Mouse (Mus musculus): Measurements from ENCODE around the gene Gatd1.
"Not testable (repeated sequence)": the region's sequence is repeated elsewhere in the genome, so short reads cannot be mapped to it uniquely, and the experiment has no call there.

The Gatd1 gene

DNA sequence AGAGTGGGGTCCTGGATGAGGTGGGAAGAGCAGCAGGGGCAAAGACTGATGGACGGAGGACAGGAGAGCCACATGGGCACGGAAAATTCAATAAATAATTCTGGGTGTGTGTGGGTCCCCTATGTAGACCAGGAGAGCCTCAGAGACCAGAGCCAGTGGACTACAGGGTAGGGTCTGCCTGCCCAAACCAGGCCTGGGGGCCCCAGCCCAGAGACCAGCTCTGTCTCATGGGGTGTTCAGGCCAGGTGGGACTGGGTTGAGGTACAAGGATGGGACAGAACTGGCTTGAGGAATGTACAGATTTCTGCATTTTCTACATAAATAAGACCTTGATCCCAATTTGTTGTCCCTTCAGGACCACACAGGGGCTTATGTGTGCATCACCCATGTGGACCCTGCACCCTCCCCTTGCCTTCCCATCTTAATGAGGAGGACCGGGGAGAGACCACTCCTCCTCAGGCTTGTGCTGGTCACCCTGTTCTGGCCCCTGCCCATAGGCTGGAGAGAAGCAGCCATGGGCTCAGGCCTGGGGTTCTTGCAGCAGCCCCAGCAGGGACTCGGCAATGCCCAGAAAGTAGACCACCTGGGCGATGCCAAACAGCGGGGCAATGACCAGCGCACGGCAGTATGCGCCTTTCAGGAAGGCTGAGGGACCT, 16.8 kb upstream of the Gatd1 start:
- CTCF ChIA-PET, result no interaction called here

DNA sequence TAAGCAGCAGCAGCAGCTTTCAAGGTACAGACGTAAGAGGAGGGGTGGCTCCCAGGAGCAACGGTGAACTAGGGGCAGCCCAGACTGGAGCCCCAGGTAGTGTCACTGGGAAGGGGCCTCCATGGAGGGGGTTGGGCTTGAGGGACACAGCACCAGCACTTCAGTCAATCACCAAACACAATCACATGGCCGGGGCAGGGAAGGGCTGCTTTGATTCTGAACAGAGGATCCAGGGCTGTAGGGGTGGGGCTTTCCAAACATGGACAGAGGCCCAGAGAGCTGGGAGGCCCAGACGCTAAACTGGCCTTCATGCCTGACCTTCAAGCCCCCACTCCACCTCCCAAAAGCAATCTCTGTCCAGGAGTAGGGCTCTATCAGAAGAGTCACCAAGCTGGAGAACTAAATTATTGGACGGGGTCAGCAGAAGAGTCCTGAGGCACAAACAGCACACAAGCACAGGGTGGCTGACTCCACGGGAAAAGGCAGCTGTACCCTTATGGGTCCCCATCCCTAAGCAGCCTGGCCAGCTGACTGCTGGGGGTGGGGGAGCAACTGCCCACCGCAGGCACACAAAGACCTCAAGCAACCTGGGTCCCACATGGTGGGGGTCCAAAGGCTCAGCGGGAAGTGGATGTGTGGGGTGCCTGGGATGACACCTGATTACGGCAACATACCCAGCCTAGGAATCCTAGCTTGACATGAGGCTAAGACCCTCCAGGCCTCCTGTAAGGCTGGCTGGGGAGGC, 16.1 kb upstream of the Gatd1 start:
- CTCF ChIA-PET, result no interaction called here

DNA sequence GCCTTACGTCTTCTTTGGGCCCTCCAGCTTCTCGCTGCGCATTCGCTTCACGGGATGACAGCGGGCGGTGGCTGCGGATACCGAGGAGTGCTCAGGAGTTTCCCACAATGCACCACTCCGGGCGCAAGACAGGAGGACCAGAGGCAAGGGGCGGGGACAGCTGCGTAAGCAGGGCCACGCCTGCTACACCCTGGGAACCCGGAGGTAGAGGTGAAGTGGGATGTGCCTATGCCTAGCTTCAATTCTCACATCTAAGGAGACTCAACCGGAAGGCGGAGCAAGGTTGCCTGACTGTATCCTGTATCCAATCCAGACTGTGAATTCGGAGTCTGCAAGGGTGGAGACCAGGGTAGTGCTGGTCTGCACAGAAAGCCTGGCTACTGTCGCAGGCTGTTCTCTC, 15.4 kb upstream of the Gatd1 start, which contains the start of gene Cend1:
TSS of gene Cend1 (minus strand) at position 182 of the 400 bp plus-strand sequence.
- CTCF ChIA-PET, result interaction anchor here (0.6 kb wide), 1 partner anchor 16 kb away, joined by 3 read pairs; no protein-coding TSS in a partner anchor

DNA sequence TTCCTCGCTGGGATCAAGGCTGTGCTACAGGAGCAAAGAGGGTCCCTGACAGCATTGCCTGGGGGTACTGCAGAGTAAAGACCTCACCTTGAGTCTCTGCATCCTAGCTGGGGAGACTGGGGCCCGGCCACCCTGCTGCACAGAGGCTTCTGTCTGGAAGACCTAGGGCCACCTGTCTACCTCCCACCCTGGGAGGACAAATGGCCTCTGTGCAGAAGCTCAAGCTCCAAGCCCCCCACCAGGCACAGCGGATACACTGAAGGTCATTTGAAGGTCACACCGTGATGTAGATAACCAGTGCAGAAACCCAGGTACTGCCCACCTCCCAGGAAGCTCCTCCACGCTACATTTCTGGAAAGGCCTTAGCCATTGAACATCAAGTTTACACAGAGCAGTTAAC, 14.8 kb upstream of the Gatd1 start:
- CTCF ChIA-PET, result interaction anchor here (0.6 kb wide), 1 partner anchor 16 kb away, joined by 3 read pairs; no protein-coding TSS in a partner anchor

DNA sequence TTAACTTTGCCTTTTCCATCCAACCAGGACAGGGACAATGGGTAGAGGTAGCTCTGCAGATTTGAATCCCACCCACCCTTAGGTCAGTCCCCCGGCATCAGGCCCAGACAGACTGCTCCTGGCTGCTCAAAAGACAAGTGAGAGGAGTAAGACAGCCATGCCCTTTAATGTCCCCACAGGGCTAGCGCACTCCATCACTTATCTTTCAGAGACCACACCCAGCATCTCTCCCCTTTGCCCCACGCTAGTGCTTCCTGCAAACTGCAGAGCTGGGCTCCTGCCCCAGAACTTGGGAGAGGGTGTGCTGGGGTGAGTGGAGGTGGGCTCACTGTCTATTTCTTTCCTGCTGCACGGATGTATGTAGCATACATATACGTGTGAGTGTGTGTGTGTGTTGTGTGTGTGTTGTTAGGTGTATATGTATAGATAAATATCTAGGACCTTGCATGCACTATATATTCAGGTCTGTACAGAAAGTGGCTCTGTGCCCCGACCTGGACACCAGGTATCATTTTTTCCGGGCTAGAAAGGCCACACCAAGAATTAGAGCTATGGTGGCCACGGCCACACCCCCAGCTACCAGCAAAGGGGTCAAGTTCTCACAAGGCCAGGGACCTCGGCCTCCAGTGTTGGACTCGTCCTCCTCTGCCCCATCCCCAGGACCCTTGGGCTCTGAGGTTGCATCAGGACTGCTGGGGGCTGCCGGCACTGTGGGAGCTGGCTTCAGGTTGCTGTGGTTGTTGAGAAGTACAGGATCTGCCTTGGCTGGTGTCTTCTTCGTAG, 13.2 kb upstream of the Gatd1 start:
- CTCF ChIA-PET, result no interaction called here

DNA sequence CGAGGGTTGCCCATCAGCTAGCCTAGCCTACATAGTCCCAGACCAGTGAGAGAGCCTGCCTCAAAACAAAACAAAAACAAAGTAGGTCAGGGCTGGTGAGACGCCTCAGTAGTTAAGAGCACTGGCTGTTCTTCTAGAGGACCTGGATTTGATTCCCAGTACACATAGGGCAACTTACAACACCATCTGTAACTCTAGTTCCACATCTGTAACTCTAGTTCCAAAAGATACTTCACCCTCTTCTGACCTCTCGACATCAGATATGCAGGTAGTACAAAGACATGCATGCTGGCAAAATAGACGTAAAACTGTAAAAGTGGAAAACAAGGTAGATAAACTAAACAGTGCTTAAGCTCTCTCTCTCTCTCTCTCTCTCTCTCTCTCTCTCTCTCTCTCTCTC, 9.9 kb upstream of the Gatd1 start:
- CTCF ChIA-PET, result no interaction called here

DNA sequence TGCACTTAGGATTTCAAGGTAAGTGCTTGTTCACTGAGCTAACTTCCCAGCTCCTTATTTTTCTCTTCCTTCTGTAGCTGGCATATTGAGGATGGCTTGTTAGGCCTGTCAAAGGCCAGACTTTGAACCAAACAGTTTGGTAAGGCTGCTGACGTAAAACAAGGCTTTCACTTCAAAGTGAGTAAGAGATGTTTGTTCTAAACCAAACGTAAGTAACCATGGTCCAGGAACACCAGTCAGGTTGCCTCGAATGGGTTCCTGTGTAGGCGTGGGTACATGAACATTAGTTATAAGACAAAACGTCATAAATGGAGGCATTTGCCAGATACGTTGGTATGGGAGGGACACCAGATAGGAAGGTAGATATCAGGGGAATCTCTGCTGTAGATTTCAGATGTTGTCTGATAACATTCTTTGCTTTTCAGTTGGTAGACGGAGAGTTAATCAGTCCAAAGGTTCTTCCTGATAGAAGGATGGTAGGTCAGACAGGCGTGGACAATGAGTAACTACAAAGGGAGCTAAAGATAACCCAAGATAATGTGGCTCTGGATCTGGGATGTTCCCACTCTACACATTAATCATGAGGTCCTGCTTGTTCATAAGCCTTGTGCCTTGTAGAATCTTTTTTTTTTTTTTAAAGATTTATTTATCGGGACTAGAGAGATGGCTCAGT, 6.2 kb upstream of the Gatd1 start:
- CTCF ChIA-PET, result no interaction called here

DNA sequence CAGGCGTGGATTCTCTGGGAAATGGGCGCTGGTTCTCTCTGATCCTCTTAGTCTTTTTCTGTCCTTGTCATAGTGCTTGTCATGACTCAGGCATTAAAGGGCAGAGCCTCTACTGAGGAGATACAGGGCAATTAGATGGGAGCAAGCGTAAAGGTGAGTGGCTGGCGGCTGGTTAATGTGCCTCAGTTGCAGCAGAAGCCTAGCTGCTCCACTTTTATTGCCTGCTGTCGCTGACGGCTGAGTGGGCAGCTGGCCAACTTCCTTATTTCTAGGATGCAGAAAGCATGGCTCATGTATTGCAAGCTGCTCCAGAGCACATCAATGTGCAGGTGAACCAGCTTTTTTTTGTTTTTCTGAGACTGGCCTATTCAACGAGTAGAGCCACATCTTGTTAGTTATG, 5.0 kb upstream of the Gatd1 start:
- CTCF ChIA-PET, result no interaction called here

DNA sequence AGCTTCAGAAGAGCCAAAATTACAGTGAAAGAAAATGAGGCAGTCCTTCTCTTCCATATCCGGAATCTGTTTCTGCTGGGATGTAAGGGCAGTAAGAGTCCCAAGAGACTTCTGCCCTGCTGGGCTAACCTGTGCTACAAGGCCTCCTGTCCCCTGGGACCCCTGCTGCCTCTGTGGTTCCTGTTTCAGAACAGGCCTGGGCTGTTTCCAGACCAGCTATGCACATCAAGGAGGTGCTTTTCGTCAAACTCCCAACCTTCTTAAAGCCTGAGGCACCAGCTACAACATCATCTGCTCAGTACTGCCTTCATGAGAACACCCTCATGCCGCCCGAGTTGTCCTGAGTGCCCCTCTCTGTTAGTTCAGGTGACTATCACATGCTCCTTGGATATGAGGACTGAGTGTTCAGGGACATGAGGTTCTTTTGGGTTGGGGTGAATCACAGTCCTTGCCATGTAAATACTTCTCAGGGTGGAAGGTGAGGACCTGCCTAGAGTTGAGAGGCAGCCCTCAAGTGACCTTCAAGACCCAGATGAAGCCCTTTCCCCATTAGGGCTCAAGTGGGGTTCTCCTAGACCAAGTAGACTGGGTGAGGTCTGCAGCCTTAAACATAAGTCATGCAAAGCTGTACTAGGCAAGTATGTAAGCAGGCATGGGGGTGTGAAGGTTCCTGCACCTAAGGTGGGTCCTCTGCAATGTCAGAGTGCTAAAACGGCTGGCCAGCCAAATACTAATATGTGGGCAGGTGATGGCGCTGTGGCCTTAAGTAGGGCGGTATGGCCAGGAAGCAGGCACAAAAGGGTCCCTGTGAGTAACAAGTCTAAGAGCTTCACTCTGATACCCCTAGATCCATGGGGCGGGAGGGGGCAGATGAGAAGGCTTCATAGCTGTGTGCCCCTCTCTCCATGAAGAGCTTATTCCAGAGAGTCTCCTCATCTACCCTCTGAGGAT, 4.1 kb upstream of the Gatd1 start:
- CTCF ChIA-PET, result interaction anchor here (0.5 kb wide), 1 partner anchor 13 kb away, joined by 3 read pairs; no protein-coding TSS in a partner anchor

DNA sequence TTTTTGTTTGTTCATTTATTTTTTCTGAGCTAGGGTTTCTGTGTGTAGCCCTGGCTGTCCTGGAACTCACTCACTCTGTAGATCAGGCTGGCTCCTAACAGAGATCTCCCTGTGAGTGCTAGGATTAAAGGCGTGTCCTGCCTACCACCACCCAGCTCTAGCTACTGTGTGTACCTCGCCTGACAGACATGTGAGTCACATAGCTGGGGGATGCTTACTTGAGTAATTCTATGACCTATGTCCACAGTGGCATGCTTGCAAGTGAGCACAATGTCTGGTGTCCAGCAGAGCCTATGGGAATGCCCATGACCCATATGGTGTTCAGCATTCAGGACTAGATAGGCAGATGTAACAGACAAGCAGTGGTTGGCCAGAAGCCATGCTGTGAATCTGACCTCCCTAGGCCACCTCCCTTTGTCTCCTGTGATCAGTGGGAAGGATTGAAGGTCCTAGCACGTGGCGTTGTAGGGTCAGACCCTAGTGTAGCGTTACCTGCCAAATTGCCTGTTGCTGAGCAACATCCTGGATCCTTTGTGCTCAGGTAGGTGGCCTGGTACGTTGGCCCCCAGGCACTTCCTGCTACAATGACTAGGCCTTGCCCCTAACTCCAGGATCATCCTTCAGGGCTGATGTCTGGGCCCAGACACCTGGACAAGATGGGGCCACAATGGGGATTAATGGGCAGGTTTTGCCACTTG, 2.4 kb upstream of the Gatd1 start:
- CTCF ChIA-PET, result no interaction called here

DNA sequence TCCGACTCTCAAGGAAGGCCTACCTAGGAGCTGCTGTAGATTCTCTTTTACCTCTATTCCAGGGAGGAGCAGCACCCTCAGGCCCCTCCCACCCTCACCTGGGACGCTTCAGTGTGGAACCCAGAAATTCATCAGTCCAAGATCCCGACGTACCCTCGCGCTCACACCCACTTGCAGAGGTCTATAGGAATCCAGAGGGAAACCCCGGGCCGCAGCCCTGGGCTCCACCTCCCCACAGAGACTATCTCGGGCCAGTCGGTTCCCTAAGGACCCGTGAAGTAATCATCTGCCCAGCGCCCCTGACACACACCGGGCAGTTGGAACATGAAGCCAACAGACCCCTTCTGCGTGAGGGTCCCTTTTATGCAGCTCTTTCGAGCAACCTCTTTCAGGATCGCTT, 605 bp downstream of the Gatd1 start:
- CTCF ChIA-PET, result interaction anchor here (0.6 to 0.8 kb wide), 2 partner anchors 25 to 49 kb away, joined by 3 to 8 read pairs; no protein-coding TSS in a partner anchor

DNA sequence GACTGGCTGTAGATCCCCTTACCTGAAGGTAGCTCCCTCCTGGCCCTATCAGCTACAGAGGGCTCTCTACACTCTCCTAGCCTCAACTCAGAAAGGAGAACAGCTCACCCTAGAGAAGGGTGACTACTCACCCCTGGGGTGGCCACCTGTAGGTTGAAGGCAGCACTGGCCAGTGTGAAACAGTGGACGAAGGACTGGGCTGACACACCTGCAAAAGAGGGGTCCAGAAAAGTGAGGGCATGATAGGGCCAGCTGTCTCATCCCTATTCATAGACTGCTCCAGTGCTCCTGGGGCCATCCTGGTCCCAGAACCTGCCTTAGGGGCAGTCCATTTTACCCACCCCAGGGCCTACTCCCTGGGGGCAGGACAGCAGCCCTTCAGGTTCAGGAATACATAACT, 2.3 kb downstream of the Gatd1 start:
- CTCF ChIA-PET, result no interaction called here

DNA sequence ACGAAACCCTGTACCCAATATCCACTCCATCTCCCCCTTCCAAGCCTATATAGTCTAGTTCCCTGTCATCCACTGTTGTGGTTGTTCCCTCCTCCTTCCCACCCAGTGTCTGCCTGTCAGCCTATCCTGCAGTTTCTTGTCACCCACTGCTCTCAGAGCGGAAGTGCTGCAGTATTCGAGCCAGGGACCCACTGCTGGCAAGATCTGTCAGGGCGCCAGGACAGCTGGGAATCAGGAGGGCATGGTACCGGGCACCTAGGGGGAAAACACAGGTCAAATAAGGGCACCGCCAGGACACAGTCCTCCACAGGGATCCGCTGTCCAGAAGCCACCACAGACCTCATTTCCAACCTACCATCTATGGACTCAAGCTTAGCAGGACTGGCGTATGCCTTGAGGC, 3.3 kb downstream of the Gatd1 start:
- CTCF ChIA-PET, result interaction anchor here (0.6 kb wide), 1 partner anchor 36 kb away, joined by 3 read pairs; the partner anchor contains the start of gene Rplp2

DNA sequence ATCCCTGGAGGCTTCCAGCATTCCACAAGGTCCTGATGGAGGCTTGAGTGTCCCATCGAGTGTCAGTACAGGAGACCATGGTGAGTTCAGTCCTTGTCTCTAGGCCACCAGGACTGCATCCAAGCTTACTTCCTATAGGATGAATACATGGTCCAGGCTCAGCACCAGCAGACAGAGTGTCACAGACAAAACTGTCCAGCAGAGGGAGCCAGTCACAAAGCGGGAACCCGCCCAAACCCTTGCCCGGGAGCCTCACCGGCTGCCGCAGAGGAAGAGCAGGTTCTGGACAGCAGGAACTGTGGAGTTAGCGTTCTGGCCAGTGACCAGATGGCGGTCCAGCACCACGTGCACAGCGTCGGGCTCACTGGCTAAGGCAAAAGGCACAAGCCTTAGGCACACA, 5.1 kb downstream of the Gatd1 start:
- CTCF ChIA-PET, result interaction anchor here (0.6 to 0.7 kb wide), 3 partner anchors 16 to 378 kb away, joined by 3 to 11 read pairs (median 3); partner anchors contain the start of gene Taldo1

DNA sequence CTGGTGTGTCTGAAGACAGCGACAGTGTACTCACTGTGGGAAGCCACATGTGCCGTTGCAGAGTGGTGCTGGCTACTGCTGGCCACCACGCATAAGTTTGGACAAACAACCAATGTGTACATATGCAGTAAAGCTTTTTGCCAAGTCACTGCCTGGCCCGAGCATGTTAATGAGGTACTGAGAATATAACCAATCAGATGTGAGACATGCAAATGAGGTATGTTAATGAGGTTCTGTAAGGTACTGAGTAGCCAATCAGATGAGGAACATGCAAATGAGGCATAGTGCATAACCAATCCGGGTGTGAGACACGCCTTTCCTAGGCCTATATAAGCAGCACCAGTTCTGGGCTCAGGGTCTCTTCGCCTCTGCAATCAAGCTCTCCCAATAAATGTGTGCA, 6.3 kb downstream of the Gatd1 start:
- CTCF ChIA-PET, result not testable (repeated sequence)

DNA sequence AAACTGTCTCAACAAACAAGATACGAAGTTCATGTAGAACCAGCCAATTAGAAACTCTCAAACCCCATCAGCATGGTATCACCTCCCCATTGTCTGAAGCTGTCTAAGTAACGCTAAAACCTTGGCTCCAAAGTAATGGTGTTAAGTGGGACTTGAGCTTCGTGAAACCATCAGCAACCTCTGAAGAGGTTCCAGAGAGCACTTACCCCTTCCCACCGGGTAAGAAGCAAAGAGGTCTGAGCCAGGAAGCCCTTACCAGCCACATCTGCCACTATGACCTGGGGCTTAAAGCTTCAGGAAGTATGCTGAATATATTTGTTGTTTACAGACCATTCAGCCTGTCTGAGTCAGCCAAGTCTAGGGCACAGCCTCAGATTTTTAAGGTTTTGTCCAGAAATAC, 8.5 kb downstream of the Gatd1 start:
- CTCF ChIA-PET, result interaction anchor here (0.5 to 0.7 kb wide), 2 partner anchors 13 to 45 kb away, joined by 3 read pairs; no protein-coding TSS in a partner anchor

DNA sequence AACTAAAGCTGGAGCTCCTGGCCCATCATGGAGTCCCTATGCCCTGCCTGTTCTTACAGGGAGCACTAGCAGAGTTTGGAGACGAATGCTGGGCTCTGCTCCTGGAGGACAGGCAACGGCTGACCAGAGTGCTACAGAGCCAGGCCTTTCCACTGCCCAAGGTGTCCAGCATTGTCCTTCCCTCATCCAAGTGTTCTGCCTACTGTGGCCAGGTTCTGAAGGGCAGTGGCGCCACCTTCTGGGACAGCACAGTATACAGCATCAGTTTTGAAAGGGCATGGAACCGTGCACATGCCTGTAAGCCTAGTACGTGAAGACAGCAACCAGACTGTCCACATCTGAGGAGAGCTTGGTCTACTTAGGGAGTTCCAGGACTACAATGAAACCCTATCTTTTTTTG, 10.6 kb downstream of the Gatd1 start:
- CTCF ChIA-PET, result interaction anchor here (0.6 to 0.7 kb wide), 3 partner anchors 17 to 79 kb away, joined by 3 to 12 read pairs (median 4); no protein-coding TSS in a partner anchor

DNA sequence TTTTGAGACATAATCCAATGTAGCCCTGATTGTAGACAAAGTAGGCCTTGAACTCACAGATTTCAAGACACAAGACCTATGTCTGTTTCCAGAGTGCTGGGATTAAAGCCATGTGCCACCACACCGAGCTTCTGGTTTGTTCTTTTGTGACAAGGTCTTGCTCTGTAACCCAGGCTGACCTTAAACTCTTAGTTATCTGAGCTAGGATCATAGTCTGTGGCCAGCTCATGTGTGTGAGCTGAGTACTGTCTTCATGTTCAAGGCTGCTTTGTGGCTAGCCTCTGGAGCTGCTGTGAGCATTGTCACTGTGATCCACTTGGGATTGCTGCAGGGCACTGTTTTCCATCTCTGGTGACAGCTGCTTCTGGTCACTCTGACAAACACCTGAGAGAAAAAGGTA, 18.6 kb downstream of the Gatd1 start:
- CTCF ChIA-PET, result no interaction called here

DNA sequence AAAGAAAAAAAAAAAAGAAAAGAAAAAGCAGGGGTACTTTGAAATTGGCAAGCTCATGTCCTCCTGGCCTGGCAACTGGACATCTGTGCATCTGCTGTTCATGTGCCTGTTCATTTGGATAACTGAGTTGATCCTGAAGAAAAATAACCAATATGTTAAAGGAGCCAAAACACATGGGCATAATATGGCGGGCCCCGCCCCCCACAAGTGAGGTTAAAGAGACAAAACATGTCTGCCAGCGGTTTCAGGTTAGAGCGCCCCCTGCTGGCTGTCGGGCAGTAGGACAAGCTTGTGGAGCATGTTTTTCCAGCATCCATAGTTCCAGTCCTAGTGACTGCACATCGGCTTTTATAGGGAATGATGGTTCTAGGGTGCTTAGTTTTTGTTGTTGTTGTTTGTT, 19.2 kb downstream of the Gatd1 start:
- CTCF ChIA-PET, result interaction anchor here (0.6 to 1.3 kb wide), 2 partner anchors 64 to 299 kb away, joined by 3 to 6 read pairs; no protein-coding TSS in a partner anchor

DNA sequence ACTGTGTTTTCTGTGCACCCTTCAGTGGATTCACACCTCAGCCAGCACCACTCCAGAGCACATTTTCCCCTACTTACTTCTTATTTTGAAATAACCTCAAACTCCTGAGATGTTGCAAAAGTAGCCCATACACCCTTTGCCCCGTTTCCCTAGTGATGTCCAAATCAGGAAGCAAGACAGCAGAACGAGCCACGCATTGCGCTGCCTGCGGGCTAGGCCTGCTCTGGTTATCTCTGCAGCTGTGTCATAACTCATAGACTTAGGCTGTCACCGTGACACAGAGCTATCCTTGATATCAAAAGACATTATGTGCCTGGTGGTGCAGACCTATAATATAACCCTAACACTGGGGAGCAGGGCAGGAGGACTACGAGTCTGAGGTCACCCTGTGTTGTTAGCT, 19.8 kb downstream of the Gatd1 start:
- CTCF ChIA-PET, result interaction anchor here (0.7 to 1.3 kb wide), 2 partner anchors 64 to 144 kb away, joined by 3 to 6 read pairs; no protein-coding TSS in a partner anchor
